Mouse (Mus musculus): ENCODE measurements at regions not wholly inside any gene's neighbourhood (a gene's known extent, or its start where the extent isn't known, plus 50 kb on each side); places are given as distances from the start of the nearest gene placed in this dataset.
A peak's percentile ranks its signal among the peaks of the same experiment; 100 is the strongest.

DNA sequence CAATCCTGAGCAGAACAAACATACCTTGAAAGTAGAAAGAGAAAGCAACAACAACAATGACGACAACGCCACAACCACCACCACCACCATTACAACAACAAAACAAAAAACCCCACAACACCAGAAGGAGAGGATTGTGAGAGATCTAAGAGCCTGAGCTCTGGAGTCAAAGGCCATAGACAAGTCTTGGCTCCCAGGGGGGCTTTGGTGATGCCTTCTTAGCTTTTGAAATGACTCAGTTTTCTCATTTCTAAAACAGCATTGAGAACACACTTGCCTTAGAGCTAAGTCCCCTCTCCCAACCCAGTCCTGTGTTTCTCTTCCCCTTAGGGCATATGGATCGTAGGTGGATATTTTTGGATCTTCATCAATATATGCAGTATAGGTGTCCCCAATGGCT is 112.2 kb downstream of the Kif20b start:
- no peaks in the 10 kb centered on the region for H3K4me1 ChIP-seq (ENCODE audit: control insufficient read depth, insufficient read depth, low read length)
- no peaks in the 10 kb centered on the region for H3K9me3 ChIP-seq (ENCODE audit: control insufficient read depth, low read length)
- no peaks in the 10 kb centered on the region for H3K36me3 ChIP-seq (ENCODE audit: control insufficient read depth, insufficient read depth, low read length)
- H3K27ac ChIP-seq (ENCODE audit: low read depth, low read length): no peak overlapping the region
- H3K4me3 ChIP-seq (ENCODE audit: low read length): no peak overlapping the region
- no peak for ATAC-seq (ENCODE audit: low FRiP score, low TSS enrichment)
- no peaks in the 10 kb centered on the region for H3K27me3 ChIP-seq (ENCODE audit: control insufficient read depth, insufficient read depth, low read length)
- H3K4me2 ChIP-seq (replicated peaks; ENCODE audit: low read depth, low read length): no peak overlapping the region
- 86% methylated on average over 3 of the region's 3 CpGs for WGBS
- no peak overlapping the region for H3K9ac ChIP-seq (ENCODE audit: low read depth, low read length)

DNA sequence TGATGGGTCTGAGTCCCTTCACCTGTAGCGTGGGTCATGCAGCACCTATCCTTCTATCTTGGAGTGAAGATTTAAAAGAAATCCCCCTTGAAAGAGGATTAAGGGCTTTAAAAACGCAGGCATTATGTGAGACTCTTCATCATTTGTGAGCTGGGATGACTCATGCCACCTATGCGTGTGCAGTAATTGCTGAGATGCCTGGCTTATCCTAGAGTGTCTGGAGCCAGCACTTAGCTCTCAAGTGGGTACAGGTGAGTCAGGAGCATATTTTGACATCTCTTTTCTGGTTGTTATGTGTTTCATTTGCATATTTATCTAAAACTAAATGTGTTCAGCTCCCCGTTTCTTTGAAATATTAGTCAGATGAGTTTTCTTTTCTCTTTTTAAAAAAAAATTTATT is 123.4 kb downstream of the Kif20b start:
- Histone ChIP-seq H3K9ac (ENCODE audit: low read depth, low read length) (no peak overlapping the region), H3K4me2 (replicated peaks; ENCODE audit: low read depth, low read length) (no peak overlapping the region), H3K4me1 (ENCODE audit: control insufficient read depth, insufficient read depth, low read length) (no peaks in the 10 kb centered on the region), H3K9me3 (ENCODE audit: control insufficient read depth, low read length) (no peaks in the 10 kb centered on the region), H3K27ac (ENCODE audit: low read depth, low read length) (no peak overlapping the region), H3K4me3 (ENCODE audit: low read length) (no peak overlapping the region), H3K36me3 (ENCODE audit: control insufficient read depth, insufficient read depth, low read length) (no peaks in the 10 kb centered on the region), H3K27me3 (ENCODE audit: control insufficient read depth, insufficient read depth, low read length) (no peaks in the 10 kb centered on the region)
- ATAC-seq (ENCODE audit: low FRiP score, low TSS enrichment): no peak
- WGBS: 83% methylated on average over 4 of the region's 4 CpGs

DNA sequence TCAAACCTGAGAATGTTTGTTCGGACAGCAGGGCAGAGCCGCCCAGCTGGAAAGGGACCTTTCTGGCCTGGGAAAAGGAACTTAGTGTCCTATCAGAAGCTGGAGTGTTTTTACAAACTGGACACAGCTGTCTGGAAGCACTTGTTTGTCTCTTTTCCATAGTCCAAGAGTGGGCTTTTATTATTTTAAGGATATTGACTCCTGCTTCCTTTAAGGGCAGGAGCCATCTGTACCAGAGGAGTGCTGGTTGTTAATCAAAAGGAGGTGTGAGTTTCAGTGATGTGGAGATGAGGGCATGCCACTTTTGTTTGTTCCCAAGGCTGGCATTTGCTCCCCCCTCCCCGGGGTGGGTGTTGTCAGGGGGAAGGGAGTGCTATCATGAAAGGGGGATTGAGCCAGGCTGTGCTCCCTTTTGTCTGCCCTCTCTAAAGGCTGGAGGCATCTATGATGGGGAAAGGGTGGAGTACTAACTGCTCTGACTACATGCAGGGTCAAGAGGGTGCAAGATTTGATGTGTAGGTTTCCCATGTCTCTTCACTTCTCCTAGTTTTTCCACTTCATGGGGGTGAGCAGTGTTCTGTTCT is 144.3 kb downstream of the Kif20b start:
- no peak overlapping the region for H3K27ac ChIP-seq (ENCODE audit: low read depth, low read length)
- H3K9ac ChIP-seq (ENCODE audit: low read depth, low read length): no peak overlapping the region
- no peak overlapping the region for H3K4me3 ChIP-seq (ENCODE audit: low read length)
- no peaks in the 10 kb centered on the region for H3K27me3 ChIP-seq (ENCODE audit: control insufficient read depth, insufficient read depth, low read length)
- H3K36me3 ChIP-seq (ENCODE audit: control insufficient read depth, insufficient read depth, low read length): no peaks in the 10 kb centered on the region
- no peaks in the 10 kb centered on the region for H3K9me3 ChIP-seq (ENCODE audit: control insufficient read depth, low read length)
- H3K4me2 ChIP-seq (replicated peaks; ENCODE audit: low read depth, low read length): no peak overlapping the region
- WGBS: 27% methylated on average over 2 of the region's 3 CpGs
- peak; percentile 57; the same call in 1 of the 2 replicates for ATAC-seq (ENCODE audit: low FRiP score, low TSS enrichment)
- no peaks in the 10 kb centered on the region for H3K4me1 ChIP-seq (ENCODE audit: control insufficient read depth, insufficient read depth, low read length)

DNA sequence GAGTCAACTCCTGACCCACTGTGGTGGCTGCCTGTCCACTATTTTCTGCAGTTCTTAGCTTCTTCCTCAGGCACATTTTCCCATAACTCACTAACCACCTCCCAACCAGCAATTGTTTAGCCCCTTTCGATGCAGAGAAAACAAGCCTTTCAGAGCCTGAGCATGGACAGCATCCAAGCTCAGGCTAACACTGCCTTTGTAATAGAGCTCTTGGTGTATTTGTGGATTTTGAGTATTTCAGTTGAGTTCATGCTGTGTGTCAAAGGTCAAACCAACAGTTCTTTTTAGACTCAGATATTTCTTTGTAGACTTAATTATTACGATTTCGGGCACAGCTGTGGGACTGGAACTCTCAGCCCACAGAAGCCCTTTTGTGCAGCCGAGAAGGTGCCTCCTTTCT is 159.0 kb downstream of the Kif20b start:
- Histone ChIP-seq H3K4me3 (ENCODE audit: low read length) (no peak overlapping the region), H3K9ac (ENCODE audit: low read depth, low read length) (no peak overlapping the region), H3K27ac (ENCODE audit: low read depth, low read length) (no peak overlapping the region), H3K36me3 (ENCODE audit: control insufficient read depth, insufficient read depth, low read length) (no peaks in the 10 kb centered on the region), H3K27me3 (ENCODE audit: control insufficient read depth, insufficient read depth, low read length) (no peaks in the 10 kb centered on the region), H3K4me2 (replicated peaks; ENCODE audit: low read depth, low read length) (no peak overlapping the region), H3K4me1 (ENCODE audit: control insufficient read depth, insufficient read depth, low read length) (no peaks in the 10 kb centered on the region), H3K9me3 (ENCODE audit: control insufficient read depth, low read length) (no peaks in the 10 kb centered on the region)
- WGBS: 80% methylated on average over 4 of the region's 4 CpGs
- ATAC-seq (ENCODE audit: low FRiP score, low TSS enrichment): no peak

DNA sequence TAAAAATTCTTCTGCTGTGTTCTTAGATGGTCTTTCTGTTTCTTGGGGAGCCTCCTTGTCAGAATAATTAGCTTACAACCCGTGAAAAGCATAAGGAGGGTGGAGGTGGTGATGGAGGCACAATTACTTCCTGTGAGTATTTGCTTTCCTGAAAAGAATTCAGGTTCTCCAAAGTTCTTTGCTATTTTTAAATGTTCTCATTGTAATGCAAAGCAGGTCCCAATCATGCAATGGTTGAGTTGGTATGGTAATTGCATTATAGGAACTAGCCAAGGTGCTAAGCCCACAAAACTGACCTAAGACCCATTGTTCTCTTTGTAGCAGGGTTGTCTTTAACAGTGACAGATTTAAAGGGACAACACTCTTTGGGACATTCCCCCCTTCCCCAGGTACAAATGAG is 179.1 kb downstream of the Kif20b start:
- H3K4me2 ChIP-seq (replicated peaks; ENCODE audit: low read depth, low read length): no peak overlapping the region
- H3K4me3 ChIP-seq (ENCODE audit: low read length): no peak overlapping the region
- H3K36me3 ChIP-seq (ENCODE audit: control insufficient read depth, insufficient read depth, low read length): no peaks in the 10 kb centered on the region
- ATAC-seq (ENCODE audit: low FRiP score, low TSS enrichment): no peak
- no peak overlapping the region for H3K27ac ChIP-seq (ENCODE audit: low read depth, low read length)
- H3K9me3 ChIP-seq (ENCODE audit: control insufficient read depth, low read length): no peaks in the 10 kb centered on the region
- H3K4me1 ChIP-seq (ENCODE audit: control insufficient read depth, insufficient read depth, low read length): no peaks in the 10 kb centered on the region
- WGBS: 16% methylated on average over 1 of the region's 1 CpGs
- no peak overlapping the region for H3K9ac ChIP-seq (ENCODE audit: low read depth, low read length)
- H3K27me3 ChIP-seq (ENCODE audit: control insufficient read depth, insufficient read depth, low read length): no peaks in the 10 kb centered on the region

DNA sequence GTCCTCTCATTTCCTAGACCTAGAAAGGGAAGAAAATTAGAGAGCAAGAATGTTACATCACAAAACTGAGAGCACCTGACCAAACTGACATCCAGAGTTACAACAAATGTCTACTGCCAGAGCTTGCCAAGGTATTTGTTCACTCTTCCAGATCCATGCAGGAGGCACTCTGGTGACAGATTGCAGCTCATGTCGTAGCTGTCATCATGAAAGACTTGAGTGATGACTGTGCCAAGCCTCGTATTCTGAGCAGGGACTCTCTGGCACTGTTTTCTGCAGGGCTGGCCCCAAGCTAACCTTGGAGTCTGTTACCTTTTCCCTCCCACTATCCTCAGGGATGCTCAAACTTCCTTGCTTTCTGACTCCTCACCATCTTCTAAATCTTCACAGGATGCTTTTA is 192.2 kb downstream of the Kif20b start:
- no peaks in the 10 kb centered on the region for H3K36me3 ChIP-seq (ENCODE audit: control insufficient read depth, insufficient read depth, low read length)
- no peak overlapping the region for H3K27ac ChIP-seq (ENCODE audit: low read depth, low read length)
- H3K4me2 ChIP-seq (replicated peaks; ENCODE audit: low read depth, low read length): no peak overlapping the region
- no peak overlapping the region for H3K4me3 ChIP-seq (ENCODE audit: low read length)
- WGBS: 54% methylated on average over 2 of the region's 2 CpGs
- H3K9me3 ChIP-seq (ENCODE audit: control insufficient read depth, low read length): no peaks in the 10 kb centered on the region
- ATAC-seq (ENCODE audit: low FRiP score, low TSS enrichment): no peak
- no peaks in the 10 kb centered on the region for H3K4me1 ChIP-seq (ENCODE audit: control insufficient read depth, insufficient read depth, low read length)
- no peak overlapping the region for H3K9ac ChIP-seq (ENCODE audit: low read depth, low read length)
- no peaks in the 10 kb centered on the region for H3K27me3 ChIP-seq (ENCODE audit: control insufficient read depth, insufficient read depth, low read length)

DNA sequence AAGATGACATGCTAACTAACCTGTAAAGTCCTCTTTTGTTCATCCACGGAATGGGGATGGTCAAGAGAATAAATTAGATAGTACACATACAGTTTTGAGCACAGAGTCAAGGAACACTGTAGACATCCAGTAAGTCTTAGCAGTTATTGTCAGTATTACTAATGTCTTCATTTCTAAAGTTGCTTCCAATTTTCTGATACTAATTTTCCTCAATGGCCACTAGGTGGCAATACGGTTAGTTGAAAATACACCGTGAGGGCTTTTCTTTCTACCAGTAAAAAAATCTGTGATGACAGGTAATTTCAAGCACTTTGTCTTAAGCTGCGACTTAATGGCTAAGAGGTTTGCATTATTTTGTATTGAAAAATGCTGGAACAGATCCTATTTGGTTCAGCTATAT is 203.1 kb downstream of the Kif20b start:
- Histone ChIP-seq H3K27me3 (ENCODE audit: control insufficient read depth, insufficient read depth, low read length) (no peaks in the 10 kb centered on the region), H3K4me2 (replicated peaks; ENCODE audit: low read depth, low read length) (no peak overlapping the region), H3K36me3 (ENCODE audit: control insufficient read depth, insufficient read depth, low read length) (no peaks in the 10 kb centered on the region), H3K4me3 (ENCODE audit: low read length) (no peak overlapping the region), H3K9me3 (ENCODE audit: control insufficient read depth, low read length) (no peaks in the 10 kb centered on the region), H3K27ac (ENCODE audit: low read depth, low read length) (no peak overlapping the region), H3K4me1 (ENCODE audit: control insufficient read depth, insufficient read depth, low read length) (no peaks in the 10 kb centered on the region), H3K9ac (ENCODE audit: low read depth, low read length) (no peak overlapping the region)
- WGBS: 18% methylated on average over 4 of the region's 4 CpGs
- ATAC-seq (ENCODE audit: low FRiP score, low TSS enrichment): no peak

DNA sequence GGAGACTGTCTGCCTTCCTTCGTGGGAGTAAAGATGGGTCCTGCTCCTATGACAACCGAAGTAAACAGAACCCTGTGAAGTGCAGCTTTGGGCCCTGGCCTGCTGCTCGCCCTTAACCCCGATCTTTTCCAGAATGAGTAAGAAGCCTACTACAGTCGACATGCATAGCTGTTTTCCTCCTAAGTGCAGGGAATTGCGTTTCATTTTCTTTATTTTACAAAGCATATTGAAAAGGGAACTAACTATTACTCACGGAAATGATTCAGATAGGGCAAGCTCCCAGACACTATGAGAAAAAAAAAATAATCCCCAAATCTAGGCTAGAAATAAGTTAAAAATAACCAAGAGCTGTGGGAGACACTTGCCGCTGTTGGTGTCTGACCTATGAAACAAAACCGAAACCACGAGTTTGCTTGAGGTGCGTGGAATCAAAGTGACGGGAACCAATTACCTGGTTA is 204.5 kb downstream of the Kif20b start:
- no peak for ATAC-seq (ENCODE audit: low FRiP score, low TSS enrichment)
- H3K9ac ChIP-seq (ENCODE audit: low read depth, low read length): no peak overlapping the region
- no peak overlapping the region for H3K4me2 ChIP-seq (replicated peaks; ENCODE audit: low read depth, low read length)
- H3K9me3 ChIP-seq (ENCODE audit: control insufficient read depth, low read length): no peaks in the 10 kb centered on the region
- H3K27me3 ChIP-seq (ENCODE audit: control insufficient read depth, insufficient read depth, low read length): no peaks in the 10 kb centered on the region
- no peak overlapping the region for H3K27ac ChIP-seq (ENCODE audit: low read depth, low read length)
- no peak overlapping the region for H3K4me3 ChIP-seq (ENCODE audit: low read length)
- H3K4me1 ChIP-seq (ENCODE audit: control insufficient read depth, insufficient read depth, low read length): no peaks in the 10 kb centered on the region
- 78% methylated on average over 12 of the region's 12 CpGs for WGBS
- no peaks in the 10 kb centered on the region for H3K36me3 ChIP-seq (ENCODE audit: control insufficient read depth, insufficient read depth, low read length)

DNA sequence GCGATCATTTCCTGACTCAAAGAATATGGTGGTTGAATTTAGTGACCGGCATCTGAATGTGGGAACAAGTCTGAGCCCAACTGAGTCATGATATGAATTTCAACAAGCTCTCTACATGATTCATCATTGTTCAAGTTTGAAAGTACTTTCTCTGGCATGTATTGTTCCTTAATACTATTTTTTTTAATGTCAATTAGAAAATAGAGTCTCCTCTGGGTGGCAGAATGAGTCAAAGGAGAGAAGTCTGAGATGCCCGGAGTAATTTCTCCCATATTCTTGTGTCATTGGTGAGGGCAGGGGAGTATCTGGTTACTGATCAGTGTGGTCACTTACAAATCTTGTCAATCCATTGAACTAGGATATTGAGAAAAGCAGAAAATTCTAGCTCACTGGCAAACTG is 205.9 kb downstream of the Kif20b start:
- Histone ChIP-seq H3K36me3 (ENCODE audit: control insufficient read depth, insufficient read depth, low read length) (no peaks in the 10 kb centered on the region), H3K4me2 (replicated peaks; ENCODE audit: low read depth, low read length) (no peak overlapping the region), H3K9me3 (ENCODE audit: control insufficient read depth, low read length) (no peaks in the 10 kb centered on the region), H3K4me1 (ENCODE audit: control insufficient read depth, insufficient read depth, low read length) (no peaks in the 10 kb centered on the region), H3K9ac (ENCODE audit: low read depth, low read length) (no peak overlapping the region), H3K27me3 (ENCODE audit: control insufficient read depth, insufficient read depth, low read length) (no peaks in the 10 kb centered on the region), H3K4me3 (ENCODE audit: low read length) (no peak overlapping the region), H3K27ac (ENCODE audit: low read depth, low read length) (no peak overlapping the region)
- no peak for ATAC-seq (ENCODE audit: low FRiP score, low TSS enrichment)
- 78% methylated on average over 3 of the region's 3 CpGs for WGBS
